Mouse (Mus musculus): ENCODE results near the gene Sh3pxd2a. TPM values are rescaled to one million over a fixed set of nuclear protein-coding genes. Genes with fewer than 3 reads are reported as not detected.

Gene Sh3pxd2a
- polyA plus RNA-seq, 1 experiment from 2014 or later = 8.7 TPM

- Histone ChIP-seq H3K4me3 (ENCODE audit: low read length) (no peak overlapping the region), H3K9ac (ENCODE audit: low read depth, low read length) (no peak overlapping the region), H3K9me3 (ENCODE audit: control insufficient read depth, low read length) (no peaks in the 10 kb centered on the region), H3K27me3 (ENCODE audit: control insufficient read depth, insufficient read depth, low read length) (no peaks in the 10 kb centered on the region), H3K27ac (ENCODE audit: low read depth, low read length) (no peak overlapping the region), H3K36me3 (ENCODE audit: control insufficient read depth, insufficient read depth, low read length) (peaks cover 32% of the 10 kb centered on the region), H3K4me2 (replicated peaks; ENCODE audit: low read depth, low read length) (no peak overlapping the region), H3K4me1 (ENCODE audit: control insufficient read depth, insufficient read depth, low read length) (0 out of 2 replicates have a peak, but pooled peaks cover 2% of the 10 kb centered on the region)
- ATAC-seq (ENCODE audit: low FRiP score, low TSS enrichment) = no peak
- WGBS = 90% methylated on average over 8 of the region's 8 CpGs
These were observed 200.6 kb downstream of the Sh3pxd2a start for GRCm38 (mm10) chr19:47263621-47264020.

- no peaks in the 10 kb centered on the region for H3K9me3 ChIP-seq (ENCODE audit: control insufficient read depth, low read length)
- no peaks in the 10 kb centered on the region for H3K27me3 ChIP-seq (ENCODE audit: control insufficient read depth, insufficient read depth, low read length)
- H3K9ac ChIP-seq (ENCODE audit: low read depth, low read length) = no peak overlapping the region
- H3K36me3 ChIP-seq (ENCODE audit: control insufficient read depth, insufficient read depth, low read length) = peaks cover 8% of the 10 kb centered on the region
- H3K4me2 ChIP-seq (replicated peaks; ENCODE audit: low read depth, low read length) = no peak overlapping the region
- no peak overlapping the region for H3K27ac ChIP-seq (ENCODE audit: low read depth, low read length)
- whole genome bisulfite sequencing = 83% methylated on average over 8 of the region's 8 CpGs
- no peak for ATAC-seq (ENCODE audit: low FRiP score, low TSS enrichment)
- H3K4me3 ChIP-seq (ENCODE audit: low read length) = no peak overlapping the region
- 0 out of 2 replicates have a peak, but pooled peaks cover 2% of the 10 kb centered on the region for H3K4me1 ChIP-seq (ENCODE audit: control insufficient read depth, insufficient read depth, low read length)
These were observed 203.0 kb downstream of the Sh3pxd2a start for GRCm38 (mm10) chr19:47261196-47261595.

- ATAC-seq (ENCODE audit: low FRiP score, low TSS enrichment) = peak; percentile 44
- H3K4me2 ChIP-seq (replicated peaks; ENCODE audit: low read depth, low read length) = no peak overlapping the region
- H3K4me3 ChIP-seq (ENCODE audit: low read length) = no peak overlapping the region
- H3K4me1 ChIP-seq (ENCODE audit: control insufficient read depth, insufficient read depth, low read length) = 0 out of 2 replicates have a peak, but pooled peaks cover 2% of the 10 kb centered on the region
- WGBS = 5% methylated on average over 5 of the region's 5 CpGs
- H3K27ac ChIP-seq (ENCODE audit: low read depth, low read length) = no peak overlapping the region
- no peaks in the 10 kb centered on the region for H3K27me3 ChIP-seq (ENCODE audit: control insufficient read depth, insufficient read depth, low read length)
- no peaks in the 10 kb centered on the region; the same call in 1 of the 2 replicates for H3K36me3 ChIP-seq (ENCODE audit: control insufficient read depth, insufficient read depth, low read length)
- H3K9ac ChIP-seq (ENCODE audit: low read depth, low read length) = no peak overlapping the region
- H3K9me3 ChIP-seq (ENCODE audit: control insufficient read depth, low read length) = no peaks in the 10 kb centered on the region
These were observed 204.6 kb downstream of the Sh3pxd2a start for GRCm38 (mm10) chr19:47259581-47259980.

- Histone ChIP-seq H3K4me1 (ENCODE audit: control insufficient read depth, insufficient read depth, low read length) (0 out of 2 replicates have a peak, but pooled peaks cover 7% of the 10 kb centered on the region), H3K27me3 (ENCODE audit: control insufficient read depth, insufficient read depth, low read length) (peaks cover 30% of the 10 kb centered on the region), H3K36me3 (ENCODE audit: control insufficient read depth, insufficient read depth, low read length) (no peaks in the 10 kb centered on the region), H3K9ac (ENCODE audit: low read depth, low read length) (no peak overlapping the region), H3K4me3 (ENCODE audit: low read length) (no peak overlapping the region), H3K27ac (ENCODE audit: low read depth, low read length) (no peak overlapping the region), H3K4me2 (replicated peaks; ENCODE audit: low read depth, low read length) (no peak overlapping the region), H3K9me3 (ENCODE audit: control insufficient read depth, low read length) (peaks cover 6% of the 10 kb centered on the region; the same call in 1 of the 2 replicates)
- WGBS = 46% methylated on average over 6 of the region's 6 CpGs
- no peak for ATAC-seq (ENCODE audit: low FRiP score, low TSS enrichment)
These were observed 208.3 kb downstream of the Sh3pxd2a start for GRCm38 (mm10) chr19:47255919-47256318.

GRCm38 (mm10) chr19:47255036-47255435 lies 209.2 kb downstream of the Sh3pxd2a start:
- H3K27me3 ChIP-seq (ENCODE audit: control insufficient read depth, insufficient read depth, low read length) = peaks cover 30% of the 10 kb centered on the region

GRCm38 (mm10) chr19:47253053-47253628 lies 211.1 kb downstream of the Sh3pxd2a start:
- H3K4me2 ChIP-seq (replicated peaks; ENCODE audit: low read depth, low read length) = peak overlapping the region; percentile 72
- H3K4me3 ChIP-seq (ENCODE audit: low read length) = peak overlapping the region; percentile 41
- H3K27ac ChIP-seq (ENCODE audit: low read depth, low read length) = no peak overlapping the region
- ATAC-seq (ENCODE audit: low FRiP score, low TSS enrichment) = no peak
- peaks cover 5% of the 10 kb centered on the region; the same call in 1 of the 2 replicates for H3K4me1 ChIP-seq (ENCODE audit: control insufficient read depth, insufficient read depth, low read length)
- H3K36me3 ChIP-seq (ENCODE audit: control insufficient read depth, insufficient read depth, low read length) = no peaks in the 10 kb centered on the region
- peaks cover 30% of the 10 kb centered on the region for H3K27me3 ChIP-seq (ENCODE audit: control insufficient read depth, insufficient read depth, low read length)
- H3K9me3 ChIP-seq (ENCODE audit: control insufficient read depth, low read length) = peaks cover 6% of the 10 kb centered on the region; the same call in 1 of the 2 replicates
- 3% methylated on average over 90 of the region's 90 CpGs for WGBS
- H3K9ac ChIP-seq (ENCODE audit: low read depth, low read length) = peak overlapping the region; percentile 40; the same call in 1 of the 2 replicates

More at GRCm38 (mm10) chr19:47255036-47255435, 209.2 kb downstream of the Sh3pxd2a start:
- no peak overlapping the region for H3K4me3 ChIP-seq (ENCODE audit: low read length)
- ATAC-seq (ENCODE audit: low FRiP score, low TSS enrichment) = no peak
- 0 out of 2 replicates have a peak, but pooled peaks cover 7% of the 10 kb centered on the region for H3K4me1 ChIP-seq (ENCODE audit: control insufficient read depth, insufficient read depth, low read length)
- no peak overlapping the region for H3K9ac ChIP-seq (ENCODE audit: low read depth, low read length)
- H3K9me3 ChIP-seq (ENCODE audit: control insufficient read depth, low read length) = peaks cover 6% of the 10 kb centered on the region; the same call in 1 of the 2 replicates
- H3K36me3 ChIP-seq (ENCODE audit: control insufficient read depth, insufficient read depth, low read length) = no peaks in the 10 kb centered on the region
- WGBS = 77% methylated on average over 2 of the region's 2 CpGs
- H3K4me2 ChIP-seq (replicated peaks; ENCODE audit: low read depth, low read length) = no peak overlapping the region
- H3K27ac ChIP-seq (ENCODE audit: low read depth, low read length) = no peak overlapping the region

GRCm38 (mm10) chr19:47250931-47251330 lies 213.3 kb downstream of the Sh3pxd2a start:
- H3K4me3 ChIP-seq (ENCODE audit: low read length) = no peak overlapping the region
- H3K36me3 ChIP-seq (ENCODE audit: control insufficient read depth, insufficient read depth, low read length) = no peaks in the 10 kb centered on the region
- H3K27ac ChIP-seq (ENCODE audit: low read depth, low read length) = no peak overlapping the region
- no peak overlapping the region for H3K9ac ChIP-seq (ENCODE audit: low read depth, low read length)
- peaks cover 30% of the 10 kb centered on the region for H3K27me3 ChIP-seq (ENCODE audit: control insufficient read depth, insufficient read depth, low read length)
- 69% methylated on average over 6 of the region's 6 CpGs for WGBS
- no peak overlapping the region for H3K4me2 ChIP-seq (replicated peaks; ENCODE audit: low read depth, low read length)
- ATAC-seq (ENCODE audit: low FRiP score, low TSS enrichment) = no peak
- H3K9me3 ChIP-seq (ENCODE audit: control insufficient read depth, low read length) = peaks cover 6% of the 10 kb centered on the region; the same call in 1 of the 2 replicates
- peaks cover 10% of the 10 kb centered on the region; the same call in 1 of the 2 replicates for H3K4me1 ChIP-seq (ENCODE audit: control insufficient read depth, insufficient read depth, low read length)

- 54% methylated on average over 16 of the region's 16 CpGs for WGBS
- Histone ChIP-seq H3K4me2 (replicated peaks; ENCODE audit: low read depth, low read length) (no peak overlapping the region), H3K36me3 (ENCODE audit: control insufficient read depth, insufficient read depth, low read length) (no peaks in the 10 kb centered on the region), H3K9ac (ENCODE audit: low read depth, low read length) (no peak overlapping the region), H3K27ac (ENCODE audit: low read depth, low read length) (no peak overlapping the region), H3K4me1 (ENCODE audit: control insufficient read depth, insufficient read depth, low read length) (peaks cover 10% of the 10 kb centered on the region; the same call in 1 of the 2 replicates), H3K4me3 (ENCODE audit: low read length) (no peak overlapping the region), H3K27me3 (ENCODE audit: control insufficient read depth, insufficient read depth, low read length) (peaks cover 25% of the 10 kb centered on the region), H3K9me3 (ENCODE audit: control insufficient read depth, low read length) (peaks cover 5% of the 10 kb centered on the region; the same call in 1 of the 2 replicates)
- peak; percentile 20; the same call in 1 of the 2 replicates for ATAC-seq (ENCODE audit: low FRiP score, low TSS enrichment)
These were observed 215.2 kb downstream of the Sh3pxd2a start for GRCm38 (mm10) chr19:47248906-47249568.

- WGBS = 73% methylated on average over 7 of the region's 7 CpGs
- Histone ChIP-seq H3K27me3 (ENCODE audit: control insufficient read depth, insufficient read depth, low read length) (peaks cover 17% of the 10 kb centered on the region), H3K36me3 (ENCODE audit: control insufficient read depth, insufficient read depth, low read length) (no peaks in the 10 kb centered on the region), H3K4me2 (replicated peaks; ENCODE audit: low read depth, low read length) (no peak overlapping the region), H3K9me3 (ENCODE audit: control insufficient read depth, low read length) (no peaks in the 10 kb centered on the region), H3K9ac (ENCODE audit: low read depth, low read length) (no peak overlapping the region), H3K4me3 (ENCODE audit: low read length) (no peak overlapping the region), H3K27ac (ENCODE audit: low read depth, low read length) (no peak overlapping the region), H3K4me1 (ENCODE audit: control insufficient read depth, insufficient read depth, low read length) (peaks cover 8% of the 10 kb centered on the region; the same call in 1 of the 2 replicates)
- ATAC-seq (ENCODE audit: low FRiP score, low TSS enrichment) = no peak
These were observed 215.9 kb downstream of the Sh3pxd2a start for GRCm38 (mm10) chr19:47248296-47248695.
